Mouse (Mus musculus): ENCODE results near the gene Psmc1.

DNA sequence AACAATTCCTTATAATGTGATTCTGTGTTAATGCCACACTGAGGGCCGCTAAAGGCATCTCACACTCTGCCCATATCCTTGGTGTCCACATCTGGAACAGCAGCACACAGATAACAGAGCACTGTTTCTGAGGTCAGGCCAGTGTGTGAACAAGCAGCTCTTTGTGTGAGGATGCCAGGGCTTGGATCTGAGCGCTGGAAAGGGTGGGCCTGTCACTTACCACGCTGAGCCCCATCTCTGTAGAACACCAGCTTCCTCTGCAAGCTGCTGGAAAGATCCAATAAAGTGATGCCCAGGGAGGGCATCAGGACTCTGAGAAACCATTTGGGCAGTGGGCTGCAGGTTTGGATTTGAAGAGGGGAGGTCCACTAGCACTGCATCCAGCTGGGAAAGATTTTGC, 44.8 kb upstream of the Psmc1 start:
- TF ChIP-seq POLR2A (IDR thresholded peaks at IDR 0.05; ENCODE audit: borderline replicate concordance, control insufficient read depth, low read depth, low read length) (no peak), CTCF (IDR thresholded peaks at IDR 0.05; ENCODE audit: control insufficient read depth, insufficient read depth, low read length) (no peak)

All from bone marrow, adult 2 months (tissue).